Mouse (Mus musculus) hindbrain, embryonic 11.5 days (tissue): Measurements from ENCODE around the gene Cux1. TPM values are rescaled to one million over a fixed set of nuclear protein-coding genes. Genes with fewer than 3 reads are reported as not detected.

Experiments
- ATAC-seq: fragments of 200-750 bp; cut with Nextera tagmentation; 2 replicates; pipeline ENCODE4 v1.8.0; 2017; ENCODE audit warnings: mild to moderate bottlenecking, moderate TSS enrichment, moderate library complexity; ENCODE audit not compliant: low FRiP score
- DNase-seq: peaks from one replicate; pipeline ENCODE4 v3.0.0-alpha.2; 2015; ENCODE audit warnings: low spot score
- H3K27ac ChIP-seq: fragments of 300-500 bp; sonication (generic); 2 replicates; pipeline ENCODE4 v1.5.1; 2014; ENCODE audit warnings: mild to moderate bottlenecking, low read depth, low read length
- H3K27me3 ChIP-seq: fragments of 300-500 bp; sonication (generic); 2 replicates; pipeline ENCODE4 v1.6.1; 2014; ENCODE audit warnings: mild to moderate bottlenecking, low read length, moderate library complexity, mixed read lengths; ENCODE audit not compliant: control insufficient read depth, insufficient read depth
- H3K36me3 ChIP-seq: fragments of 300-500 bp; sonication (generic); 2 replicates; pipeline ENCODE4 v1.6.1; 2014; ENCODE audit warnings: mild to moderate bottlenecking, low read length, moderate library complexity, mixed read lengths; ENCODE audit not compliant: control insufficient read depth, insufficient read depth
- H3K4me1 ChIP-seq: fragments of 300-500 bp; sonication (generic); replicated peaks from 2 replicates; pipeline ENCODE4 v1.6.1; 2014; ENCODE audit warnings: low read length, mixed read lengths; ENCODE audit not compliant: control insufficient read depth, insufficient read depth
- H3K4me2 ChIP-seq: fragments of 300-500 bp; sonication (generic); replicated peaks from 2 replicates; pipeline ENCODE4 v1.6.1; 2014; ENCODE audit warnings: mild to moderate bottlenecking, low read depth, low read length
- H3K4me3 ChIP-seq: fragments of 300-500 bp; sonication (generic); 2 replicates; pipeline ENCODE4 v1.5.1; 2014; ENCODE audit warnings: low read depth, low read length
- H3K9ac ChIP-seq: fragments of 300-500 bp; sonication (generic); 2 replicates; pipeline ENCODE4 v1.6.1; 2014; ENCODE audit warnings: low read depth, low read length
- H3K9me3 ChIP-seq: fragments of 300-500 bp; sonication (generic); 2 replicates; pipeline ENCODE4 v1.6.1; 2016; ENCODE audit warnings: low read length; ENCODE audit not compliant: control insufficient read depth
- WGBS: fragments of 180-500 bp; shearing (Covaris S2); extraction: QIAGEN DNeasy Blood & Tissue Kit; methylation state at CpG from one replicate; pipeline ENCODE4 v1.1.7; 2014; 5-methylcytosine and 5-hydroxymethylcytosine counted together
- polyA plus RNA-seq: library from polyadenylated mRNA; unstranded; fragments of >200 nt; fragmentation: Nextera tagmentation; extraction: Ambion mirVana; gene quantifications from 2 replicates; pipeline ENCODE4 v1.2.1, GENCODE M21; 2014

The Cux1 gene
- polyA plus RNA-seq, 1 experiment from 2014 or later = 107 TPM

- no peak for DNase-seq
- H3K9ac ChIP-seq = no peak overlapping the region
- ATAC-seq = no peak
- H3K4me3 ChIP-seq = no peak overlapping the region
- H3K27ac ChIP-seq = no peak overlapping the region
- no peaks in the 10 kb centered on the region for H3K27me3 ChIP-seq
- H3K4me1 ChIP-seq = 0 out of 2 replicates have a peak, but pooled peaks cover 2% of the 10 kb centered on the region
- H3K4me2 ChIP-seq = no peak overlapping the region
- no peaks in the 10 kb centered on the region for H3K36me3 ChIP-seq
- WGBS = 84% methylated on average over 4 of the region's 4 CpGs
- no peaks in the 10 kb centered on the region for H3K9me3 ChIP-seq
Measured at GRCm38 (mm10) chr5:136429647-136430046, 137.6 kb downstream of the Cux1 start.

GRCm38 (mm10) chr5:136428498-136429060, 138.7 kb downstream of the Cux1 start:
- Histone ChIP-seq H3K9me3 (no peaks in the 10 kb centered on the region), H3K27ac (no peak overlapping the region), H3K27me3 (no peaks in the 10 kb centered on the region), H3K4me1 (0 out of 2 replicates have a peak, but pooled peaks cover 2% of the 10 kb centered on the region), H3K4me2 (no peak overlapping the region), H3K9ac (no peak overlapping the region), H3K4me3 (no peak overlapping the region), H3K36me3 (no peaks in the 10 kb centered on the region)
- ATAC-seq (no peak), DNase-seq (no peak)
- 55% methylated on average over 6 of the region's 6 CpGs for WGBS

- WGBS = 72% methylated on average over 13 of the region's 13 CpGs
- Histone ChIP-seq H3K4me3 (no peak overlapping the region), H3K9ac (no peak overlapping the region), H3K4me2 (no peak overlapping the region), H3K4me1 (0 out of 2 replicates have a peak, but pooled peaks cover 2% of the 10 kb centered on the region), H3K9me3 (no peaks in the 10 kb centered on the region), H3K27me3 (no peaks in the 10 kb centered on the region), H3K36me3 (no peaks in the 10 kb centered on the region), H3K27ac (no peak overlapping the region)
- no peak for DNase-seq
- no peak for ATAC-seq
Measured at GRCm38 (mm10) chr5:136427772-136428497, 139.4 kb downstream of the Cux1 start.

GRCm38 (mm10) chr5:136427121-136427771, 140.0 kb downstream of the Cux1 start:
- Histone ChIP-seq H3K9ac (no peak overlapping the region), H3K4me1 (0 out of 2 replicates have a peak, but pooled peaks cover 2% of the 10 kb centered on the region), H3K36me3 (no peaks in the 10 kb centered on the region), H3K9me3 (no peaks in the 10 kb centered on the region), H3K27ac (no peak overlapping the region), H3K4me2 (no peak overlapping the region), H3K27me3 (no peaks in the 10 kb centered on the region), H3K4me3 (no peak overlapping the region)
- 67% methylated on average over 4 of the region's 4 CpGs for WGBS
- ATAC-seq (no peak), DNase-seq (no peak)

GRCm38 (mm10) chr5:136422948-136423347, 144.3 kb downstream of the Cux1 start:
- Histone ChIP-seq H3K36me3 (no peaks in the 10 kb centered on the region), H3K4me1 (no peaks in the 10 kb centered on the region), H3K9me3 (no peaks in the 10 kb centered on the region), H3K27ac (no peak overlapping the region), H3K4me2 (no peak overlapping the region), H3K27me3 (no peaks in the 10 kb centered on the region), H3K4me3 (no peak overlapping the region), H3K9ac (no peak overlapping the region)
- DNase-seq (no peak), ATAC-seq (no peak)
- 97% methylated on average over 2 of the region's 2 CpGs for WGBS

- H3K9ac ChIP-seq = no peak overlapping the region
- H3K9me3 ChIP-seq = no peaks in the 10 kb centered on the region
- H3K4me3 ChIP-seq = no peak overlapping the region
- no peak overlapping the region for H3K27ac ChIP-seq
- no peak for ATAC-seq
- H3K4me2 ChIP-seq = no peak overlapping the region
- no peaks in the 10 kb centered on the region for H3K27me3 ChIP-seq
- no peaks in the 10 kb centered on the region for H3K36me3 ChIP-seq
- 97% methylated on average over 3 of the region's 3 CpGs for WGBS
- no peak for DNase-seq
- H3K4me1 ChIP-seq = no peaks in the 10 kb centered on the region
Measured at GRCm38 (mm10) chr5:136421885-136422284, 145.4 kb downstream of the Cux1 start.

- Histone ChIP-seq H3K4me2 (no peak overlapping the region), H3K4me1 (no peaks in the 10 kb centered on the region), H3K36me3 (no peaks in the 10 kb centered on the region), H3K4me3 (no peak overlapping the region), H3K9ac (no peak overlapping the region), H3K27ac (no peak overlapping the region), H3K9me3 (no peaks in the 10 kb centered on the region), H3K27me3 (no peaks in the 10 kb centered on the region)
- 93% methylated on average over 3 of the region's 3 CpGs for WGBS
- DNase-seq = no peak
- ATAC-seq = no peak
Measured at GRCm38 (mm10) chr5:136421316-136421715, 146.0 kb downstream of the Cux1 start.

- no peak overlapping the region for H3K4me2 ChIP-seq
- no peaks in the 10 kb centered on the region for H3K36me3 ChIP-seq
- 89% methylated on average over 3 of the region's 3 CpGs for WGBS
- H3K4me3 ChIP-seq = no peak overlapping the region
- DNase-seq (no peak), ATAC-seq (no peak)
- H3K27me3 ChIP-seq = no peaks in the 10 kb centered on the region
- H3K9me3 ChIP-seq = no peaks in the 10 kb centered on the region
- H3K27ac ChIP-seq = no peak overlapping the region
- no peak overlapping the region for H3K9ac ChIP-seq
- no peaks in the 10 kb centered on the region for H3K4me1 ChIP-seq
Measured at GRCm38 (mm10) chr5:136420342-136420741, 146.9 kb downstream of the Cux1 start.
